Mouse (Mus musculus) forebrain, embryonic 11.5 days (tissue): Measurements from ENCODE around the gene Olfr1305. TPM values are rescaled to one million over a fixed set of nuclear protein-coding genes. Genes with fewer than 3 reads are reported as not detected.

Source experiments
- ATAC-seq: fragments of 200-750 bp; cut with Nextera tagmentation; replicated peaks from 2 replicates; pipeline ENCODE4 v1.8.0; 2017; ENCODE audit warnings: moderate TSS enrichment; ENCODE audit not compliant: low FRiP score
- DNase-seq: peaks from one replicate; pipeline ENCODE4 v3.0.0-alpha.2; 2017; ENCODE audit warnings: low spot score
- H3K27ac ChIP-seq: fragments of 300-500 bp; sonication (generic); 2 replicates; pipeline ENCODE4 v1.5.1; 2014; ENCODE audit warnings: low read depth, low read length
- H3K27me3 ChIP-seq: fragments of 300-500 bp; sonication (generic); 2 replicates; pipeline ENCODE4 v1.6.1; 2014; ENCODE audit warnings: mild to moderate bottlenecking, low read length, mixed read lengths; ENCODE audit not compliant: control insufficient read depth, insufficient read depth
- H3K36me3 ChIP-seq: fragments of 300-500 bp; sonication (generic); 2 replicates; pipeline ENCODE4 v1.6.1; 2014; ENCODE audit warnings: mild to moderate bottlenecking, low read length, moderate library complexity, mixed read lengths; ENCODE audit not compliant: control insufficient read depth, insufficient read depth
- H3K4me1 ChIP-seq: fragments of 300-500 bp; sonication (generic); replicated peaks from 2 replicates; pipeline ENCODE4 v1.6.1; 2014; ENCODE audit warnings: low read length, mixed read lengths; ENCODE audit not compliant: control insufficient read depth, insufficient read depth
- H3K4me2 ChIP-seq: fragments of 300-500 bp; sonication (generic); 2 replicates; pipeline ENCODE4 v1.6.1; 2014; ENCODE audit warnings: low read depth, mild to moderate bottlenecking, low read length, moderate library complexity, mixed read lengths; ENCODE audit not compliant: severe bottlenecking
- H3K4me3 ChIP-seq: fragments of 300-500 bp; sonication (generic); 2 replicates; pipeline ENCODE4 v1.5.1; 2014; ENCODE audit warnings: low read depth, low read length
- H3K9ac ChIP-seq: fragments of 300-500 bp; sonication (generic); 2 replicates; pipeline ENCODE4 v1.6.1; 2014; ENCODE audit warnings: low read length
- H3K9me3 ChIP-seq: fragments of 300-500 bp; sonication (generic); 2 replicates; pipeline ENCODE4 v1.6.1; 2016; ENCODE audit warnings: low read length, mixed read lengths; ENCODE audit not compliant: control insufficient read depth
- WGBS: fragments of 180-500 bp; shearing (Covaris S2); extraction: QIAGEN DNeasy Blood & Tissue Kit; methylation state at CpG from one replicate; pipeline ENCODE4 v1.1.7; 2014; 5-methylcytosine and 5-hydroxymethylcytosine counted together
- polyA plus RNA-seq: library from polyadenylated mRNA; unstranded; fragments of >200 nt; fragmentation: Nextera tagmentation; extraction: Ambion mirVana; gene quantifications from 2 replicates; pipeline ENCODE4 v1.2.1, GENCODE M21; 2014

Gene Olfr1305
- not detected in 2 replicates for polyA plus RNA-seq

GRCm38 (mm10) chr2:111877049-111877448, at the start of gene Olfr1305:
Olfr1305 (minus strand) TSS chr2:111877149.
- Histone ChIP-seq H3K4me3 (no peak within 1 kb of the TSS), H3K9ac (no peak within 1 kb of the TSS), H3K4me1 (no peaks in the 10 kb centered on the region), H3K27me3 (no peaks in the 10 kb centered on the region), H3K9me3 (no peaks in the 10 kb centered on the region), H3K27ac (no peak within 1 kb of the TSS), H3K36me3 (no peaks in the 10 kb centered on the region), H3K4me2 (no peak within 1 kb of the TSS)
- no peak for DNase-seq
- ATAC-seq: no peak
- WGBS: 90% methylated on average over 2 of the region's 2 CpGs

DNA sequence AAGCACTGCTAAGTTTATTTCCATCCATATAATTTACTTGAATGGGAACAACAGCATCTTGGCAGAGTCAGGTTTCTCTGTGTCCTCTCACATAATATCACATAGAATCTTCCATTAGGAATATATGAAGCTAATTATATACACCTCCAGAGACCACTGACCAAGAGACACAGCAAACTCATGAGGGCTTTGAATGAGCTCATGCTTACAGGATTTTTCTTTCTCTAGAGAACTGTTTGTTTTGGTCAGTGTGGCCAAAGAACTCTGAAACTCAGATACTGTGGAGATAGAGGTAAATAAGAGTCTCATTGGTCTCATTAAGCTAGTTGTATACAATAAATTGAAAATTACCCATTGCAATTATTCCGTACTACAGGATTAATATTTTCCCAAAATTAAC, 39.2 kb upstream of the Olfr1305 start, which contains the start of gene Olfr1306:
TSS of gene Olfr1306 (minus strand) at position 101 of the 400 bp plus-strand sequence.
- Histone ChIP-seq H3K9ac (no peak within 1 kb of the TSS), H3K27ac (no peak within 1 kb of the TSS), H3K9me3 (no peaks in the 10 kb centered on the region), H3K4me2 (no peak within 1 kb of the TSS), H3K36me3 (no peaks in the 10 kb centered on the region), H3K27me3 (no peaks in the 10 kb centered on the region), H3K4me1 (no peaks in the 10 kb centered on the region), H3K4me3 (no peak within 1 kb of the TSS)
- 82% methylated on average over 1 of the region's 1 CpGs for WGBS
- DNase-seq (no peak), ATAC-seq (no peak)

DNA sequence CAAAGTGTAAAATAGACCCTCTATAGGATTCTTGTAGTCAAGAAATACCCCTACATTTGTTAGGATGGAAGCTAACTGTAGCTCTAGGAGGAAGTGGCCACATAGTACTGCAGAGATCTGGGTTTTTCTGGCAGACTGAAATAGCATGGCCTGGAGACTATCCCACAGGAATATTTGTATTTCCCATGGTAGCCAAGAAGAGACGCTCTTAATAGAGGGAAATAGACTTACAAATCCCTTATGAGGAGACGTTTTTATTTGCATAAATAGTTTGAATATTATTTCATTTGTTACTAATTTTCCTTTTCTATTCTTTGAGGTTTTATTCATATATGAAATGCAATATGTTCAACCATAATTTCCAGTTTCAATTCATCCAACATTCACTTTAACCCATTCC, 56.7 kb downstream of the Olfr1305 start, which contains the start of gene Olfr1303:
TSS of gene Olfr1303 (minus strand) at position 101 of the 400 bp plus-strand sequence.
- no peaks in the 10 kb centered on the region for H3K9me3 ChIP-seq
- H3K36me3 ChIP-seq: no peaks in the 10 kb centered on the region
- no peaks in the 10 kb centered on the region for H3K27me3 ChIP-seq
- ATAC-seq (no peak), DNase-seq (no peak)
- no peak within 1 kb of the TSS for H3K27ac ChIP-seq
- no peaks in the 10 kb centered on the region for H3K4me1 ChIP-seq
- no peak within 1 kb of the TSS for H3K4me2 ChIP-seq
- WGBS: 85% methylated on average over 2 of the region's 2 CpGs
- H3K9ac ChIP-seq: no peak within 1 kb of the TSS
- no peak within 1 kb of the TSS for H3K4me3 ChIP-seq

Other genes starting within 250 kb of the Olfr1305 start
- gene Olfr1298, start 227.9 kb downstream of the Olfr1305 start, polyA plus RNA-seq: not detected in 2 replicates
- gene Olfr1299, start 215.7 kb downstream of the Olfr1305 start, polyA plus RNA-seq: not detected in 2 replicates
- gene Olfr1301, start 126.1 kb downstream of the Olfr1305 start, polyA plus RNA-seq: not detected in 2 replicates
- gene Olfr1302, start 99.7 kb downstream of the Olfr1305 start, polyA plus RNA-seq: not detected in 2 replicates
- 0.20 TPM in 1 of 2 replicates, not detected in the other for gene Olfr1303, start 56.8 kb downstream of the Olfr1305 start, polyA plus RNA-seq
- gene Olfr1306, start 39.1 kb upstream of the Olfr1305 start, polyA plus RNA-seq: not detected in 2 replicates
- gene Olfr1307, start 72.3 kb upstream of the Olfr1305 start, polyA plus RNA-seq: 0.01 TPM in 2 replicates
- gene Olfr1308, start 87.8 kb upstream of the Olfr1305 start, polyA plus RNA-seq: not detected in 2 replicates
- not detected in 2 replicates for gene Olfr1309, start 113.1 kb upstream of the Olfr1305 start, polyA plus RNA-seq
- not detected in 2 replicates for gene Olfr1310, start 135.6 kb upstream of the Olfr1305 start, polyA plus RNA-seq
- gene Olfr1311, start 147.3 kb upstream of the Olfr1305 start, polyA plus RNA-seq: not detected in 2 replicates
- gene Olfr1312, start 173.1 kb upstream of the Olfr1305 start, polyA plus RNA-seq: not detected in 2 replicates
- gene Olfr1313, start 200.7 kb upstream of the Olfr1305 start, polyA plus RNA-seq: not detected in 2 replicates
- not detected in 2 replicates for gene Olfr1314, start 219.6 kb upstream of the Olfr1305 start, polyA plus RNA-seq
- gene Olfr1315-ps1, start 238.3 kb upstream of the Olfr1305 start, polyA plus RNA-seq: not detected in 2 replicates